Mouse (Mus musculus): Measurements from ENCODE around the gene Txndc12. TPM values are rescaled to one million over a fixed set of nuclear protein-coding genes. Genes with fewer than 3 reads are reported as not detected.

Txndc12 gene
- total and polyA plus RNA-seq, 3 experiments: 45.5 to 62.3 (median 52.7) TPM

DNA sequence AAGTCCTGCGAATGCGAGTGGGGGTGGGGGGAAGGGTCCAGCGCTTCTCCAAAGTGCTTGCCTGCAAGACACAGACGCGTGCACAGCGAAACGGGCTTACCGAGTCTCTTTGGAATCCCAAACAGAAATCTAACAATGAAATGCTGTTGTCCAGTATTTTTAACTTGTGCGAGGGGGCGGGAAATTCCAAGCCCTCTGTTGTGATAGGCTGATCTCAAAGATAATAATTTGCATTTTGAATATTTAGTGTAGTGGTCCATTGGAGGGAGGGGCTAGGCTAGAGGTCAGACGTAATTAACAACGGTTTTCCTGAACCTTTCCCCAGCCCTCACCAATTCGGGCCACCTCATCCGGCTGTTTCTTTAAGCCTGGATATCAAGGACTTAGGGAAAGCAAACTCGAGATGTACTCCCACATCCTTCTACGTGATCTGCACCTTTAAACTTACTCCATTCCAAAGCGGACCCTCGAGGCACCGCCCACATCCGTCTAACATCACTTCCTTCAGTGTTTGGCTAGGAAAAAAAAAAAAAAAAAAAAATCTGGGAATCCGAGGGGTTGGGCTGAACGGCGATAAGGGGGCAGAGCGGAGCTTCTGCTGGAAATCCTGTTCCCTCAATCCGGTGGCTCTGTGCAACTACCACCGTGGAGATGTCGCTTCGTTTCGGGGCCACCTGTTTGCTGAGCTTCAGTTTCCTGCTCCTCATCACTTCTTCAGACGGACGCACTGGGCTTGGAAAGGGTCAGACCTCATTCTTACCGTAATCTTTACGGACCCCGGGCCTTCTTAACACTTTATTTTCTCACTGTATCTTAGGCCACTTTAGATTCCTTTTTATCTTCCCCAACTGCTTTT is at the start of gene Txndc12 (continued):
- TF ChIP-seq E2F4 (IDR thresholded peaks at IDR 0.05; ENCODE audit: insufficient replicate concordance, low read depth, low read length): peak; percentile 90; the same call in 1 of the 2 replicates

DNA sequence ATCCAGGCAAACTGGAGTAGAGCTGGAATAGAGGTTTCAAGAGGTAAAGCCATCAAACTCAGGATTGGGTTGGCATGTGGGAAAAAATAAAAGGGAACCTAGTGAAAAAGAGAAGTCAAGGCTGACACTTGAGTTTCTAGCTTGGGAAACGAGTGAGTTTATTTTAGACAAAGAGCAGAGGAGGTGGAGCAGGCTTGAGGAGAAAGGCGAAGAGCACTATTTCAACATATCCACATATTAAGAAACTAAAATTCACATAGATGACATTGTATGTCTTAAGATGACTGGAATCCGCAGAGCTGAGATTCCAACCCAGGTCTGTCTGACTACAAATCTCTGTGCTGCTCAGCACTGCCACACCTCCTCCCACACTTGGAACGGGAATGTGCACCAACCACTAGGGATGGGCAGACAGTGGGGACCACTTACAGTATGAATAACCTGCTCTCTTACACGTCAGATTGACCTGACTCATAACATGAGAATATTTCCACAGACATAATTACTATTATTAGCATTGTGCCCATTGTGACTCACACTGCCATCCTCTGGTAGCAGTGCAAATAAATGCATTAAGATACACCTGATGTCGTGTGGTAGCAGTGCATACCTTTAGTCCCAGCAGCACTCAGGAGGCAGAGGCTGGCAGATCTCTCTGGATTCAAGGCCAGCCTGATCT is 45.0 kb upstream of the Txndc12 start:
- DNase-seq (ENCODE audit: extremely low read depth): peak; percentile 24
- H3K4me1 ChIP-seq (ENCODE audit: control insufficient read depth in 1 of 2, insufficient read depth in 2 of 2): peaks cover 2 to 16% of the 10 kb centered on the region in 2 experiments; a peak in 2 of 4 replicates
- no peaks in the 10 kb centered on the region for H3K9me3 ChIP-seq (replicated peaks; ENCODE audit: low read length)
- no peak overlapping the region for H3K4me2 ChIP-seq (ENCODE audit: insufficient read depth, low read depth, poor library complexity, severe bottlenecking)
- H3K9ac ChIP-seq (ENCODE audit: insufficient read depth, low read depth): no peak overlapping the region
- TF ChIP-seq POLR2AphosphoS2 (IDR thresholded peaks at IDR 0.05; ENCODE audit: low read depth, low read length): no peak
- no peak for TF ChIP-seq BHLHE40 (IDR thresholded peaks at IDR 0.05; ENCODE audit: low read depth, low read length)
- TF ChIP-seq PAX5 (IDR thresholded peaks at IDR 0.05; ENCODE audit: low read length): no peak
- TF ChIP-seq MAZ (IDR thresholded peaks at IDR 0.05; ENCODE audit: low read depth, low read length): no peak
- TF ChIP-seq MYC (IDR thresholded peaks at IDR 0.05; ENCODE audit: low read depth, low read length): no peak
- no peak for TF ChIP-seq GABPA (IDR thresholded peaks at IDR 0.05; ENCODE audit: insufficient replicate concordance, low read depth, low read length)
- no peak for TF ChIP-seq E2F4 (IDR thresholded peaks at IDR 0.05; ENCODE audit: insufficient replicate concordance, low read depth, low read length)
- TF ChIP-seq SMC3 (IDR thresholded peaks at IDR 0.05; ENCODE audit: low read depth, low read length): no peak; the same call in 1 of the 2 replicates
- no peak for TF ChIP-seq NELFE (IDR thresholded peaks at IDR 0.05; ENCODE audit: low read depth, low read length)
- TF ChIP-seq JUND (conservative IDR thresholded peaks at IDR 0.05; ENCODE audit: low read depth, low read length): peak; percentile 54; the same call in 1 of the 2 replicates
- TF ChIP-seq RCOR1 (conservative IDR thresholded peaks at IDR 0.05; ENCODE audit: low read depth, low read length): no peak
- TF ChIP-seq CTCF (conservative IDR thresholded peaks at IDR 0.05 in 1 of 2, IDR thresholded peaks at IDR 0.05 in 1 of 2; ENCODE audit: low read depth in 2 of 2, low read length in 2 of 2): peak in 1 of 2 experiments; percentile 31; a peak in 2 of 4 replicates
- no peak for TF ChIP-seq MAFK (IDR thresholded peaks at IDR 0.05; ENCODE audit: insufficient replicate concordance, low read length)
- TF ChIP-seq ZKSCAN1 (IDR thresholded peaks at IDR 0.05; ENCODE audit: borderline replicate concordance, low read depth, low read length): no peak
- no peak for TF ChIP-seq KAT2A (IDR thresholded peaks at IDR 0.05; ENCODE audit: insufficient replicate concordance, low read length)
- 0 out of 2 replicates have a peak, but pooled peaks have one; percentile 15 for TF ChIP-seq ETS1 (conservative IDR thresholded peaks at IDR 0.05; ENCODE audit: low read depth, low read length)
- TF ChIP-seq TBP (conservative IDR thresholded peaks at IDR 0.05; ENCODE audit: low read depth, low read length): no peak
- no peak for TF ChIP-seq SIN3A (IDR thresholded peaks at IDR 0.05; ENCODE audit: low read length)
- TF ChIP-seq MEF2A (IDR thresholded peaks at IDR 0.05; ENCODE audit: borderline replicate concordance, low read depth, low read length): peak; percentile 87; the same call in 1 of the 2 replicates
- TF ChIP-seq ZMIZ1 (IDR thresholded peaks at IDR 0.05; ENCODE audit: low read depth, low read length): no peak
- TF ChIP-seq TCF12 (IDR thresholded peaks at IDR 0.05; ENCODE audit: low read depth, low read length): no peak
- TF ChIP-seq ZNF384 (IDR thresholded peaks at IDR 0.05; ENCODE audit: low read depth, low read length): no peak
- TF ChIP-seq MAX (IDR thresholded peaks at IDR 0.05; ENCODE audit: low read length): no peak
- peak; percentile 61 for TF ChIP-seq IRF4 (IDR thresholded peaks at IDR 0.05; ENCODE audit: low read depth, low read length)
- no peak for TF ChIP-seq ZC3H11A (IDR thresholded peaks at IDR 0.05; ENCODE audit: low read depth, low read length)
- 0 out of 2 replicates have a peak, but pooled peaks have one; percentile 22 for TF ChIP-seq JUN (IDR thresholded peaks at IDR 0.05; ENCODE audit: insufficient read depth, low read depth, low read length)
- no peak for TF ChIP-seq USF2 (conservative IDR thresholded peaks at IDR 0.05; ENCODE audit: low read depth, low read length)
- no peak for TF ChIP-seq HCFC1 (IDR thresholded peaks at IDR 0.05; ENCODE audit: low read depth, low read length)
- no peak for TF ChIP-seq NRF1 (IDR thresholded peaks at IDR 0.05; ENCODE audit: low read depth, low read length)
- TF ChIP-seq RAD21 (IDR thresholded peaks at IDR 0.05; ENCODE audit: low read depth, low read length): no peak; the same call in none of the 2 replicates
- in situ Hi-C loops (cut with MboI; ENCODE audit: low pct_ligation_motif_present, low pct_unique_long_range_greater_than_20kb, low sequenced_read_pairs) (loop anchor here (10.0 kb wide), 1 partner anchor 95 kb away; no protein-coding TSS in a partner anchor), dilution Hi-C loops (cut with MboI; ENCODE audit: extremely low pct_ligation_motif_present, extremely low pct_unique_long_range_greater_than_20kb, low sequenced_read_pairs) (no loop called here)
- H3K4me3 ChIP-seq (replicated peaks in 1 of 3; ENCODE audit: low read depth in 2 of 3, low read length in 2 of 3, poor library complexity in 1 of 3): no peak overlapping the region
- H3K36me3 ChIP-seq (replicated peaks in 1 of 2; ENCODE audit: control insufficient read depth in 1 of 2, insufficient read depth in 1 of 2, low read length in 1 of 2): no peaks in the 10 kb centered on the region
- no peaks in the 10 kb centered on the region for H3K27me3 ChIP-seq (replicated peaks)
- H3K79me2 ChIP-seq (replicated peaks; ENCODE audit: control insufficient read depth, extremely low read depth, insufficient read depth, poor library complexity, severe bottlenecking): no peaks in the 10 kb centered on the region
- no peak overlapping the region for H3K27ac ChIP-seq (ENCODE audit: insufficient read depth, low read depth)

Measured in CH12.LX (cell line).